33 mouse cellular contexts compared by ENCODE assay signal in the genomic region with DNA sequence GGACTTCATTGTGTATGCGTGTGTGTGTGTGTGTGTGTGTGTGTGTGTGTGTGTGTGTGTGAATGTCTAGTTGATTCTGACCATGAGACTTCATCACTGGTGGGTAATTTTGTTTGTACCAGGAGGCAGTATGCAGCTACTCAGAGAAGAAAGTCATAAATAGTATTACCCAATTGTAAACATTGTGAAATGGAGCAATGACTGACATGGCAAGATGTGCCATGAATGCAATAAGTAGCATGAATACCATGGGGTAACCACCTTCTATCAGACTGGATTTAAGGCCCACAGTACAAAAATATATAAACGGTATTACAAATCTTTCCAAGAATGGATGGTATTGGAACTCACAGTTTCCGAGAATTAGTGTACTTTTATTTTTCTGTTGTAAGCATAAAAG. TPM values are rescaled to one million over a fixed set of nuclear protein-coding genes. Genes with fewer than 3 reads are reported as not detected.
"Had no signal": no experiment of that assay in that cellular context is flagged by ENCODE, and none has a peak within 500 bp of the region (broad histone marks: within the 10 kb centered on the region; RNA-seq: fewer than 3 reads in every experiment).

No protein-coding gene starts in this region.

- DNase-seq: left cerebral cortex, postnatal 4 days; liver; liver, embryonic 13.5 days; liver, postnatal 0 days; lung, adult 18-20 months; lung, adult 2 months; lung, embryonic 14.5 days; lung, postnatal 10 days; lung, postnatal 14 days; lung, postnatal 36 days; lung, postnatal 4 days; midbrain, embryonic 14.5 days had no signal

- H3K4me3 ChIP-seq: limb, embryonic 10.5 days; limb, embryonic 12.5 days; limb, embryonic 13.5 days; limb, embryonic 15.5 days; liver, embryonic 12.5 days; liver, embryonic 13.5 days; liver, embryonic 15.5 days; lung, embryonic 15.5 days; megakaryocyte, embryonic 14.5 days; midbrain, embryonic 10.5 days; midbrain, embryonic 12.5 days; midbrain, embryonic 13.5 days; midbrain, embryonic 15.5 days; myocyte; neural tube, embryonic 12.5 days; neural tube, embryonic 13.5 days had no signal

- H3K27ac ChIP-seq: limb, embryonic 10.5 days; limb, embryonic 12.5 days; limb, embryonic 13.5 days; limb, embryonic 15.5 days; liver, embryonic 12.5 days; liver, embryonic 13.5 days; liver, embryonic 14.5 days; liver, embryonic 15.5 days; lung, embryonic 15.5 days; macrophage; midbrain, embryonic 10.5 days; midbrain, embryonic 12.5 days; midbrain, embryonic 13.5 days; midbrain, embryonic 15.5 days; neural tube, embryonic 12.5 days; neural tube, embryonic 13.5 days had no signal

- ATAC-seq: liver, embryonic 12.5 days; liver, postnatal 0 days; lung, postnatal 0 days; midbrain, embryonic 13.5 days; midbrain, embryonic 15.5 days; midbrain, embryonic 16.5 days had no signal

RNA-seq across cellular contexts. Expression of a gene that starts 14.4 kb away (rescaled TPM):
- total RNA-seq: left cerebral cortex, postnatal 36 days; midbrain, postnatal 0 days had no signal
